Mouse (Mus musculus) small intestine, adult 2 months (tissue): Measurements from ENCODE around the gene Spata2.

Experiments
- CTCF ChIP-seq: fragments of 200-500 bp; IDR thresholded peaks from 2 replicates; pipeline ENCODE4 v1.5.1; 2012; ENCODE audit warnings: low read depth, mild to moderate bottlenecking, control low read depth, inconsistent platforms, low read length, moderate library complexity, mixed read lengths; ENCODE audit not compliant: insufficient replicate concordance, insufficient read length; ENCODE audit errors: extremely low read depth
- POLR2A ChIP-seq: fragments of 200-500 bp; IDR thresholded peaks from 2 replicates; pipeline ENCODE4 v1.6.1; 2012; ENCODE audit warnings: low read depth, mild to moderate bottlenecking, control low read depth, inconsistent platforms, low read length, moderate library complexity

DNA sequence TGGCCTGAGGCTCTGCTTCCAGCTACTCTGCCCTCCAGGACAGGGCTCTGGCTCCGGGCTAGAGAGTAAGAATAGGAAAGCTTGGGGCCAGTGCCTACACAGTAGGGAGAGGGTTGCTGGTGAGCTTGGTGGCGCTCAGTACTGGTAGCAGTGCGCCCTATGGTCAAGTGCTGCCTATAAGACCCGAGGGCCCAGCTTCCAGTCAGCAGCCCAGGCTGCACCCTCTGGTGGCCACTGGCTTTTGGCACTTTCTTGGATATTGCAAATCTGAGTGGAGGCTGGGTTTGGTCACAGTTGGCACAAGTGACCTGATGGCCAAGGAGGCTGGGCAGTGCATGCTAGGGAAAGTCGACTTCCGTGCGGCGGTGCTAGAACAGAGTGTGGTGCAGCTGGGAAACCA, 42.0 kb downstream of the Spata2 start:
- TF ChIP-seq CTCF (no peak), POLR2A (no peak)
